Mouse (Mus musculus) ovary, adult 18-20 months (tissue): ENCODE results near the gene Rps13.

ENCODE experiments used
- DNase-seq: peaks from one replicate; pipeline ENCODE4 v3.0.0; 2022; ENCODE audit warnings: low spot score, mixed read lengths

The Rps13 gene

DNA sequence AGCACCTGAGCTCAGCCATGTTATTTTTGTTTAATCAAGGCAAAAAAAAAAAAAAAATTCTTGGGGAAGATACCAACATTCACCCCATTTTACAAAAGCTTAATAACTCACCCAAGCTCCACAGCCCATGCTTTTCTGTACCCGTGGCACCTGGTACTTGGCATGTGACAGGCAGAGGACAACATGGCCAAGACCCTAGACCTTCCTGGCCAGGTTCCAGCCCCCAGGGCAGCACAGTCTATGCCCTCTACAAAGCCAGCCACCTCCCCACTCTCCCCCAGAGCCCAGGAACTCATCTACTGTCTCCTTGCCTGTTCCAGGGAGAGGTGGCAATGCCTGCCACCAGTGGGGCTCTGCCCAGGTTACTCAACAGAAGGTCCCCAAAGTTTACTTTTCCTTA is 43.4 kb downstream of the Rps13 start:
- no peak for DNase-seq

DNA sequence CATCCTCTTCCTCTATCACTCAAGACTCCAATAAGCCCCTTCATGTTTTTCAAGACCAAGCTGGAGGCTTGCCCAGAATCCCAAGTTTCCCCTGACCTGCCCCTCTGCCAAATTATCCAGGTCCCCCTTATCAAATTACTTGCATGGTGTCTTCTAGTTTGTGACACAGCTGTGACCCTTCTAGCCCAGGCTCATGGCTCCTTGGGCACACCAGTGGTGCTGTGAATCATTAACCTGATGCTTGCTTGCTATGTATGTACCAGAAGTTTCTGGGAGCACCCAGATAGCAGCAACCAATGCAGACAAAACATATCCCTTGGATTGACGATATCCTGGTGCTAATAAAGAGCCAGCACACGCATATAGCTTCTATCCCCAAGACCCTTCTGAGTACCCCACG is 45.0 kb downstream of the Rps13 start:
- no peak for DNase-seq

DNA sequence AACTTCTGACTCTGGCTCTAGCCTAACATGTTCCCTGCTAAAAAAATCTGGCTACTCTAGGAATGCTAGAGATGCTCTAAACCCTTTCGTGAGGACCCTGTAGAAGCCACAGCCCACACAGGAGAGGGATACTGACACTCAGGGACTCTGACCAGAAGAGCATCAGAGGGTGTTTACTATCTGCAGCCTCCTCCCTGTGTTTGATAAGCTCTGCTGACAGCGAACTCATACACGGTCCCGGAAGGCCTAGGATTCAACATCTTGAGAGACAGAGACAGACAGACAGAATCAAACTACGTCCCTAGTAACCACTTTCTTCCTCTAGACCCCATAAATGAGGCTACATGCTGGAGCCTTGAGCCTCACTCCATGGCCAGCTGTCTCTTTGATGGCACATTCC is 46.0 kb downstream of the Rps13 start:
- no peak for DNase-seq

DNA sequence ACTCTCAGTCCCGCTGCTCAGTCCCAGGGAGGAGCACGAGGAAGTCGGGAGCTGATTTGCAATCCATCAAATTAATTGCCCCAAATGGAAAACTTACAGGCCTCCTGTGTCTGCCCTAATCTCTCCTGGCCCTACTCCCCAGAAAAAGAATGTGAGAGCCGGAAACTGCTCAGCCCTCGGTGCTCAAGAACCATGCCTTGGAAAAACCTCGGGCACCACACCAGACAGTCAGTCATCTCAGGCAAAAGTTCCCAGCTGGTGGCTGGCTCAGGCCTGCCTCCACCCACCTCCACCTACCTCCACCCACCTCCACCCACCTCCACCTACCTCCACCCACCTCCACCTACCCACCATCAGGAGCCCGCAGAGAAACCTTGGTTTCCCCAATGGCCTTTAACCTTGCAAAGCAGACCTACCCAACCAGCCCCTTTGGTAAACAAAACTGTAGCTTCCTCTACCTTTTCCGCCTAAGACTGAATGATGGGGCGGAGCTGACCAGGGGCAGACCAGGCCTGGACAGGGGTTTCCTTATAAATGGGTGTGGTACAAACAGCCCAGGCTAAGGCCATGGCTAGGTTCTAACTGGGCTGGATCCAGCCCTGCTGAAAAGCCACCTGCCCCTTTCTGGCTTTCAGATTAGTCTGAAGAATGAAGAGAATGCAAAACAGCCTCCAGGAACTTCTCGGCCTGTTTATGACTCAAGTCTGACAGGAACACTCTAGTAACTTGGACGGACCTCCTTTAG is 47.2 kb downstream of the Rps13 start:
- no peak for DNase-seq

DNA sequence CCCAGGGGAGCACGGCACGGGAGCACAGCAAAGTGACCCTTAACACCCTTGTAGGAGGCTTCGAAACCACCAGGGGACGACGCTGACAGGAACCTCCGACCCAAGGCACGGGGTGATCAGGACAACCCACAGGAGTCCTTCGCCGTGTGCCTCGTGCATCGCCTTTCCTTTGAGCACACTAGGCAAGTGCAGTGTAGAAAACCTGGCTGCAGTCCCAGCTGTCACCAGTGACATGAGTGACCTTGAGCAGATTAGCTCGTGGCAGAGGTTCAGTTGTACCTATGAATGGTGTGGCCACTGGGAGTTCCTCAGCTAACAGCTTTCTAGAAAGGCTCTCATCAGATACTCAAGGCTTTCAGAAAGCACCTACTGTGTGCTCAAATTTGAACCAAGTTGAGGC is 47.8 kb downstream of the Rps13 start:
- DNase-seq: no peak

DNA sequence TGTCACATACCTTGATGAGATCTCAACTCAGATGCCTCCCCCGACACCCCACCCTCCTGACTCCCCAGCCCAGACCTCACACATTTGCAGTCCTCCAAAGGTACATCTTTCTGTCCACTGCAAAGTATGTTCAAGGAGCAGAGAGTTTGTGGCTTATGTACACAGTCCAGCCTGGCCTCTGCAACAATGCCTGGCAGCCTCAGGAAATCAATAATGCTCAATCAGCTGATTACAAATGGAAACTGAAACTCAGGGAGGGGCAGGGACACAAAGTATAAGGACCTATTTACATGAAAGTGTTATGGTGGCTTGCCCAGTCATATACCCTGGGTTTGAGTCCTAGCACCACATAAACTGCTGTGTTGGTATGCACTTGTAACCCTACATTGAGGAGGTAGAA is 48.8 kb downstream of the Rps13 start:
- DNase-seq: no peak

DNA sequence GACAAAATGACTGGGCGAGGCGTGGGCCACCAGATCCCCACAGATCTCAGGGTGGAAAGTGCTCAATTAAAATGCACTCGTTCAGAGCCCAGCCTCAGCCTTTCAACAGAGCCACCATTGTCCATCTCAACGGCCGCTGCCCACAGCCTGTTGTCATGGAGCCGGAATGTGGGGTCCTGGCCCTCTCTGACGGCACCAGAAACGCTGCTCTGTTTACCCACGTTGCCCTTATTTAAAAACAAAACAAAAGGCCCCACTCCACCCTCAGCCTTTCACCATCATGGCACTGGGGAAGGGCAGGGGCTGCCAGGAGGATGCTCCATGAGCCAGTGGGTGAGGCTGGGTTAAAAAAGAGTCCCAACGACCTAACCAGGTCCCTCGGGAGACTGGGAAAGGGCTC is 51.2 kb downstream of the Rps13 start:
- no peak for DNase-seq
